Mouse (Mus musculus) adrenal gland, adult 8-10 months (tissue): ENCODE measurements at regions not wholly inside any gene's neighbourhood (a gene's known extent, or its start where the extent isn't known, plus 50 kb on each side); places are given as distances from the start of the nearest gene placed in this dataset.
A peak's percentile ranks its signal among the peaks of the same experiment; 100 is the strongest.

Experiments
- DNase-seq: peaks from one replicate; pipeline ENCODE4 v3.0.0; 2022

DNA sequence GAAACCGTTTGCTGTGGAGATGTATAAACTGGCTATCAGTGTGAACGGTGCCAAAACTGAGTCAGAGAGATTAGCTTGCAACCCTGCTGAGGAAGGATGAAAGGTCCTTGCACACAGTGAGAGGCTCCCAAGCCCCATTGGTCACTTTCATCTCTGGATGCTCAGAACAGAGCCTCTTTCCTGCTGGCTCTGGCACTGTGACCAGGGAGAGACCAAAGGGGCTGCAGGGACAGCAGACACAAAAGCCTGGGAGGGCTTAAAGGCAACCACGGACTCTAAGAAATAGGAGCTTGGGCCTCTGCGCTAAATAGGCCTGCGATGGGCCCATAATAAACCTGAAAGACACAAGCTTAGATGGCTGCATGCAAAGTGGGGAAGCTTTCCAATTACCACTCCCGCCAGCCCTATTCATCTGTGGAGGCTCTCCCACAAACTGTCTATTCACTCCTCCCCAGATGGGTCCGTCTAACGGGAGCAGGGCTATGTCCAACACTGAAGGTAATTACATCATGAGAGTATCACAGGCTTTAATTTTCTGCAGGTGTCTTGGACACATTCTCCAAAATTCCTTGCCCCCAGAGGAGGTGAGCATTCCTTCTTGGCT lies 438.2 kb upstream of the Intu start:
- DNase-seq, result no peak

DNA sequence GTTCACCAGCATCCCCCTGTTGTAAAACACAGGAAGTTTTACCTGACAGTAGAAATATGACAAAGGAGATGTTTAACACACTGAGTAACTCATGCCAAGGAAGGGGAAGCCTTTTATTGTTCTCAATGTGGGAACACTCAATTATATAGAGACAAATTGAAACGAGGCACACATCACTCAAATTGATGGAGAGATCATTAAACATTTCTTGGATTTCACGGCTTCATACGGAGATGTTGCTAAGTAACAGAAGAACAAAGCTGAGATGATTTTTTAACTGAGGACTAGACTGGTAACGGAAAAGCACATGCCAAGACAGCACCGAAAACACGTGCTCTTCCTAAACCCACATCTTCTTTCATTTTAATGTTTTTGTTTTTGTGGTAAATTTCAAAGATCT lies 437.0 kb upstream of the Intu start:
- no peak for DNase-seq

DNA sequence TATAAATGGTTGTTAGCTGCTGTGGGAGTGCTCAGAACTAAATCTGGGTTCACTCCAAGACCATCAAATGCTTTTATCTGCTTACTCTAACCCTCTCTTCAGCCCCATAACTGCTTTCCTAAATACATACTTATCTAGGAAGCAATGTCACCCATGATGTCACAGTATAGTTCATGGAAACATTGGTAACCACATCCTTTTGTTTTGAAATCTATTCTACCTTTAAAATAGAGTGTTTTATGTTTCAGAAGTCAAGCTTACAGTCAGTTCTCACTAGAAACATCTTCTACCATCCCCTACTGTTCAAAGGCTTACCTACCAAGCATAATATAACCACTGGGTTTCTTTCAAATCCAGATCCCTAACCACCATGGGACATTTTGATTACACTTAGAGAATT lies 436.4 kb upstream of the Intu start:
- no peak for DNase-seq

DNA sequence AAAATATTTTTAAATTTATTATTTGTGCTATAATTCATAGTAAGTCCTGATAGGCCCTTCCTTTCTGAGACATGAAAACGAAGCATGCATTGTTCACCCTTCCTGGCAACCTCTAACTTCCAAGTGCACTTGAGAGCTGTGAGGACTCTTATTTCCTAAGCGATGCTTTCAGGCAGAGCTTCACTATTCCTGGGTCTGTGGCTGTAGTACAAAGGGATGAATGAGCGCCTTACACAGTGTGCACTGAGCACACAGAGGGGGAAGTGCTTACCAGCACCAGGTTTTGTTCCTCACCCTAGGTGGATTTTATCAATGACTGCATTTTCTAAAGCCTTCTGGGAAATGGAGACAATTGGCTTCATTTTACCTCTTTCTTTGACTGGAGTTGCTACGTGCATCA lies 428.4 kb upstream of the Intu start:
- DNase-seq, result no peak

DNA sequence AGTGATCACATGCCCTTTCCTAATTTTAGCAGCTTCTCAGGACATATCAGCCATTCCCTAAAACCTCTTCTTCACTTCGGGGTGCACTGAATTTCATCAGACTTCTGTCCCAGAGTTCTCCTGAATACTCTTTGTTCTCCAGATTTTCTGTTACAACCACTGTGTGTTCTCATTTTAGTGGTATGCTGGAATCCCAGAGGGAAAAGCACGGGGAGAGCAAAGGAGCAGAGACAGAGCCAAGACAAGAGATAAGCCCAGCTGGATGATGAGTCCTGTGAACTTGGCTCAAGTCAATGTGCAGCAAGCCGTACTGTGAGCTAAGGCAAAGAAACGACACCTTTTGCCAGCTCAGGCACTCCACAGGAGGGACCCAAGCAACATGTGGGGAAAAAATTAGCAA lies 416.3 kb upstream of the Intu start:
- no peak for DNase-seq

DNA sequence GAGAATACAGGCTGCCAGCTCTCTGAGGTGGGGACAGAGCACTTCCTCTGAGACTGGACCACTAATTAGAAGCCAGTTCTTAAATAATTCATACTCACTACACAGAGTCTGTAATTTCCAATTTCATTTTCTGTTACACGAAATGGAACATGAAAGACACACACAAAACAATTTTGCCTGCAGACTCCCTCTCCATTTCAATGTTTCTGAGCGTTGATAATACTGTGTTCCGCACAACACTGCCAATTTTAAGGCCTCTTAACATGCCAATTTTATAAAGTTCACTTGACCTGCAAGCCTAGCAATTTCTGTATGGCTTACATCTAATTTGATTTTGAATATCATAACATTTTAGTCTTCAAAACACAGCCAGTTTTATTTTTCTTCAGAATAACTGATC lies 412.5 kb upstream of the Intu start:
- DNase-seq, result no peak

DNA sequence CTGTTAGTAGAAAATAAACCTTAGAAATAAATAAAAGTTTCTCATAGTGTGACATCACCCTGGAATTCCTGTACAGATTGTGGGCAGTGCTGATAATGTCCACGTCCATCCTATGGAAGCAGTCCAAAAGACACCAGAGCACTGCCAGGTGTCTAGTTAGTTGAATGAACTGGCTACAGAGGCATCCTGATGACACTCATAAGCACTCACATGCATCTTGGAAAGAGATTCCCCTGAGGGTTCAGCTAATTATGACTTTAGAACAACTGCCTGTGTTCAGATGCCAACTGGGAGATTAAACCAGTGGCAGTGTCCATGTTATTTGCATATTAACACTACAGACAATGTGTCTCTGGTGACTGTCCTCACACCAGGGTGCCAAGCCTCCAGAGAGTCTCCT lies 411.6 kb upstream of the Intu start:
- DNase-seq, result no peak

DNA sequence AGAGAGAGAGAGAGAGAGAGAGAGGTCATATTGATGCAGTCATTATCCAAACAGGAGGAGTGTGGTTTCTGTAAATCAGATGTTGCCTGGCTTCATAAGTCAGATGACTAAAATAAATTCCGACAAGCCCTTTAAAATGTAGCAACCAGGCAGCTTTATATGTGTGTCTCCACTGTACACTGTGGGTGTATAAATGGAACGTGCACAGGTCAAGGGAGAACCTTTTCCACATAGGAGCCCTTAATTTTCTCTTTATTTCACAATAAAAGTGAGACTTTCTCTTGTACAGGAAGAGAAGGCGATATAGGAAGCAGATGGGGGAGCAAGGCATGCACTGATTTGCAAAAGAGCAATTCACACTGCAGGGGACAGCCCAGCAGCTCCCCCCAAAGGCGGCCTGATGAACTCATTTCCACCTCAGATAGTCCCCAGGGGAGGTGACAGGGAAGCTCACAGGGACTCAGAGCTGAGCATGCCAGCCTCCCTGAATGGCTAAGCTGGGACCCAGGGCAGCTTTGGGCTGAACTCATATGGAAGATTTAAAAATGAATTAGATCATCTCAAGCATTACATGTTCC lies 410.7 kb upstream of the Intu start:
- DNase-seq, result no peak

DNA sequence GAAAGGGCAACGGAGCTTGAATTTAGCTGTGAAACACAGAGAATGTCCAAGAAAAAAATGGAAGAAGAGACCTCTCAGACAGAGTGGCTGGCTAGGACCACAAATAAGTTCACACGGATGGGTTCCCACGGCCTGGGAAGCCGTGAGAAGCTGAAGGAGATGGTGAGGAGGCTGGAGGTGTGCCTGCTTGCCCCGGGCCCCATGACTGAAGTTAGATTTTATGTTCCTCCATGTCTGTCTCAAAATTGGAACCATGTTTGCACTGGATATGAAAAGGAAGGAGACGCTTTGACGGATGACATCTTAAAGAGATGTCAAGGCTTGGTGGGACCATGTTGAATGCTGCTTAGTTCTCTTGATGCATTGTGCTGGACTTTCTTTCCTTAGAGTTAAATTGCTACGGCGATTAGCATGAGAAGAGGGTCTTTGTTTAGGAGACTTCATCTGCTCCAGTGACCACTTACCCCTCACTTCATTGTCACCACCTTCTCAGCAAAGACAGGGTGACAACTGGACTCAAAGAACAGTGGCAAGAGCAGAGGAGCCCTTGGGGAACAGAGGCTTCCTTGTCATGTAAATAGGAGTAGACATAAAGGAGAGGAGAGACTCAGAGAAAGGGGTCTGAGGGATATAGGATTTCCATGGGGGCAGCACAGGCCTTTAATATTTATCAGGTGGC lies 407.4 kb upstream of the Intu start:
- DNase-seq, result no peak

DNA sequence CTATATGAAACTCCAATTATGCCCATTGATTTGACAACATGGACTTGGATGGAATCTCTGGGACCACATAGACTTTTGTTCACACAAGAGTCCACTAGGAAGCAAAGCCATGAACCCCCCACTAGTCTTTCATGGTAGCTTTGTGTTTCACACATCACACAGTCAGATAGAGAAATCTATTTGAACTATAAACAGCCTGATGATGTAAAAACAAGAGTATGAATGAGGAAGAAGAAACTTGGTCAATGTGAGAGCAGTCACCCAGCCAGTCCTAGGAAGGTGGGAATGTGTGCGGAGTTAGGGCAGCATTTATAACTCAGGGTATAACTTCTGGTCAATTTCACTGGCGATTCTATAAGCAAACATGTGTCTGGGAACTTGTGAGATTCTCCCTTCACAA lies 404.2 kb upstream of the Intu start:
- no peak for DNase-seq

DNA sequence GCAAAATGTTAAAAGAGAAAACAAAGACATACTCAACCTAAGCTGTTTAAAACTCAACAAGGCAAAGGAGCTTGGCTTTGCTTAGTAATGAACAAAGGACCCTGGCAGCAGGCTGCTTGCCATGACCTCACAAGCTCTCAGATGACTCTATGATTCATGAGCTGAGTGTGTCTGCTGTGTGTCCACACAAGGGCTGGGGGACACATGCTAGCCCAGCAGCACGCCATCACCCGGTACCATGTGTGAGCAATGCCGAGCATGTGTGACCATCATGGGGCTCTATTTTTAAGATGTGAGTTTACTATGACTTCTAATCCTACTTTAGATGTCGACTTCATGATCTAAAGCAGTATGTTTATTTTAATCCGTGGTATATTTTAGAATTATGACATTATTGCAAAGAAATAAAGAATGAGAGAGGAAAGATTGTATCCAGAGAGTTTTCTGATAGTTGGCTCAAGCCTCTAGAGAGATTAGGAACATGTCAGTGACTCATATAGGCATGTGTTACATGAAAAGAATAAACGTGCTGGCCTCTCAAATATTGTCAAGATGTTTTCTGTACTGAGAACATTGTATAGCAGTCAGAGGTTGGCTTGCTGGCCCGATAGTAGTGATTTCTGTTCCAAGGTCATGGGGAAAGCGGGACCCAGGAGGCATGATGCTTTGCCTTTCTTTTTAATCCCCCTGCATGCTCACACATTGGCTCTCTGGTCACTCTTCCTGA lies 400.1 kb upstream of the Intu start:
- peak; percentile 14 for DNase-seq

DNA sequence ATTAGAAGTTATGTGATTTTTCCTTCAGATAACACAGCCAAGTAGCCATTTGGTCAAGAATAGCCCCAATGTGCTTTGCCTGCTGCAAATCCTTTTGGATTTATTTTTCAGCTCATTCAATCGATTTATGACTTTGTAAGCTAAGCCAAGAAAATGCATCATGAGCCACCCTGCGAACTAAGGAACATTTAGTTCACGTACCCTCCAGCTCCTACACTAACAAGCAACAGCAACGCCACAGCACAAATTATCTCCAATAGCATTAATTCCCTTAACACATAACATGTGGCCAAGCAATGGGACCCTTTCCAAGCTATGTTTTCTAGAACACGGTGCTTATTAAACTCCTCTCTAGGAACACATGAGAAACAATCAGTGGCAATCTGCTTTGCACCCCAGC lies 392.4 kb upstream of the Intu start:
- DNase-seq, result no peak

DNA sequence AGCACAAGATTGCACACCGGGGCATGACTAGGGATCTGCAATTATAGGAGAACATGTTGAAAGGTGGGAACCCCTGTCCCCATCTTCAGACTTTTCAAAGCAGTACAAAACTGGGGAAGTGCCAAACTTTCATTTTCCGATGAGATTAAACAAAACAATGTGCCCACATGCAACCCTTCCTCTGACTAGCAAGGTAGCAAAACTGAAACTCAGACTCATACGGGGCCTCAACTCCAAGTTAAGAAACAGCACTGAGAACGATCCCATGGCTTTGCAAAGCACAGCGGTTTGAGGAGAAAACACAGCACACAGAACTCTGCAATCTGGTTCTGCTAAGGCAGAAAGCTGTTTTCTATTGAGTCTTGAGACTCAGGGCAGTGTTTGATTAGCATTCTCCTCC lies 388.9 kb upstream of the Intu start:
- DNase-seq, result no peak

DNA sequence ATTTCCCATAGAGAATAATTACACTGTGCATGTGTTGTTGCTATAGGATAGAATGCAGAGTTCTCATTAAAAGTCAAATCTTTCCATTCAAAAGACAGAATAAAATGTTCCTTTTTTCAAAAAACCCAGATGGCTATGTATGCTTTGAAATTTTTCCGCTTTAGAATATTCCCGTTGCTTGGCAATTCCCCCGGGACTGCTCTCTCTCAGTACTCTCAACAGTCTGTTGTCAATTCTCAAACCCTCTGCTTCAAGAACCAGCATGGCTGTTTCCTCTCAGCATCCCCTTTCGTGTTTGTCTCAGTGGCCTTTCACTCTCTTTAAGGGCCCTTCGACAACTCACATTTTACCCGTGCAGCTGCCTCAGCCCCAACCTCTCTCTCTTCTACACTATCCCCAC lies 372.5 kb upstream of the Intu start:
- DNase-seq, result no peak

DNA sequence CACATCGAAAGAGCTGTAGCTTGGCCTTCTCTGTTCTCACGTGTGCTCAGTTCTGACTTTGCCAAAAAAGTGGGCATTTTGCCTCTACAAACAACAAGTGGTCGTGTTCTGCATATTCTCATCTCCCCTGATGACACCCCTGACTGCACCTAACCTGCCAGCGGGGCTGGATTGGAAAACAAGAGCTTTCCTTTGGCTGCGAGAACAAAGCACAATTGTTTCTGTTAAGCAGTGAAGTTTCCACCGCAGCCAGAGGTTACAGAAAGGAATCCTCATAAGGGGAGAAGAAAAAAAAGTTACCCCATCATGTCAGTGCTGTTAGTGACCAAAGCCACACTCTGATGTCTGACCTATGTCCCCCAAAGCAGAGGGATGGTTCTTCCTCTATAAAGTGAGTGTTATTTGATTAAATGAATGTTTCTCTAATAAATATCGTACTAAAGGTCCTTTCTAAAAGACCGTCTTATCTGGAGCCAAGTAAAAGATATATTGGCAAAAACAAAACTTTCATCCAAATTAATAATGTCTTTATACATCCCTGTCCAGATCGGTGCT lies 371.4 kb upstream of the Intu start:
- no peak for DNase-seq

DNA sequence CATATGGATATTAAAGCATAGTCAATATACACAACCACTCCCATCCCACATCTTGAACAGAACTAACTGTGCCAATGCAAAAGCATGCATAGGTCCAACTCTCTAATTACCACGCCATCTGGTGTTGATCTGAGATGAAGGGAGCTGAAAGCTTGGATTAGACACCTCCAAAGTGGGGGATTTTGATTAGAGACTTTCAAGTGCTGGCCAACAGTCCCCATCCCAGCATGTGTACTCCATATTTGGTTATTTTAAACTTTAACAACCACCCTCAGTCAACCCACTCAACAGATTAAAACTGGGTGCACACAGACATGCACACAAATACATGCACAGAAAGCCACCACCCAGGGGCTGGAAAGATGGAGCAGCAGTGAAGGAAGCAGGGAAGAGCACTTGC lies 366.9 kb upstream of the Intu start:
- DNase-seq, result no peak

DNA sequence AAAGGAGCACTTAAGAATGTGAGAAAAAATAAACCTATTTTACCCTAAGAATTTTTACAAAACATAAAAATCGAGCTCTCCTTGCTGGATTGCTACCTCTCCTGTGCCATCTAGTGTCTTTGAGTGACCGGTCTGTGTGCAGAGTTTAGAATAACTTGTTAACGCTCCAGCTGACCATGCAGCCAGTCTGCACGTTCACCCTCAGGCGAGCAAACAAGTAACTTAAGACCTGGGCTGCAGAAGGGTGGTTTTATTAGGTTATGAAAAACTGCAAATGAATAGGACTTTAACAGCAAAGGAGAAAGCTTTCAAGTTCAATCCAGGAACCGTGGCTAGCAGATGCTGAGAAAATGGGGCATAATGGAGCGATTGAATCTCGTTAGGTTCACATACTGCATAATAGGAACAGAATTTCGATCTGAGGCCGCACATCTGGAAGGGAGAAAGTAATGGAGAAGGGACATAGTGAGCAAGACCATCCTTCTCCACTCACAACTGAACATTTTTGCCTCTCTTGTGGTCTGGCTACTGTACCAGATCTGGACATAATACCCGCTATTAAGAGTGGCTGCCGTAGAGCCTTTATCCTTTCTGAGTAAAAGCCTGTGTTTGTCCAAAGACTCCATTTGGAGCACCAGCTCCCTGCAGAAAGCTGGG lies 363.0 kb upstream of the Intu start:
- DNase-seq, result no peak

DNA sequence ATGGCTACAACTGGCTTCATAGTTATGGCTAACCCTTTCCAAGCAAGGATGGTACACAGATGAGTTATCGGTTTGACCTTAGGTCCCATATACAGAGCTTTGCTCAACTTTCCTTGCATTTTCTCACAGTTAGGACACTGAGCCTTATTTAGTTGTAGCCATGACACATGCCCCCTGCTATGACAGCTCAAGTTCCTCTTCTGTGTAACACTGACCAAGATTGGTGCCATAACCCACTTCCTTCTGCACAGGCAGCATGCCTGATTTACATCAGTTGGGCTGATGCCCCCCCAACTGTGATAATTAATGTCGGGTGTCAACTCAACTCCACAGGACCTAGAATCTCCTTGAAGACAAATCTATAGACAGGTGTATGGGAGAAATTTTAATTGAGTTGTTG lies 361.5 kb upstream of the Intu start:
- DNase-seq, result no peak

DNA sequence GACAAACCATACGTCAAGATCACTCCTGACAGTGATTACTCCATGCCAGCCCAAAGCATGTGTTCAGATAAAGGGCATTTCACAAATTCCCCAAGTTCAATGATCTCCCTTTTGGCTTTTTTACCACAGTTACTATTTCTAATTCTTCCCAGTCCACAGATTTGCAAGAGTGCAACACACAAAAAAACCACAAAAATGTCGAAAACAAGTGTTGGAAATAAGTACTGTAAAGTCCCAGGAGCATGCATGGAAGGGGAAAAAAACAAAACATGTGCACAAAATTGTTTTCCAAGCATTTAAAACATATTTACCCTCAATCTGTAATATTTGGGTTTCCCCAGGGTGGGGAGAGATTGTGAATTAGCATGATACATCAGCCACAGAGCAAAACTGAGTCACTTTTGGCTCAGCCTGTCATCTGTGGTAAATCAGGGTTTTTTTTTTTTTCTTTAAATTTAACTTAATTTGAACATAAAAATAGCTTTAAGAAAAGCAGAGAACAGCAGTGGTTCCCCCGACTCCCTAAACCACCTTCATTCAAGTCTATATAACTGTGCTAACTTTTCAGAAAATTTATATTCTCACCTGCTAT lies 351.3 kb upstream of the Intu start:
- no peak for DNase-seq

DNA sequence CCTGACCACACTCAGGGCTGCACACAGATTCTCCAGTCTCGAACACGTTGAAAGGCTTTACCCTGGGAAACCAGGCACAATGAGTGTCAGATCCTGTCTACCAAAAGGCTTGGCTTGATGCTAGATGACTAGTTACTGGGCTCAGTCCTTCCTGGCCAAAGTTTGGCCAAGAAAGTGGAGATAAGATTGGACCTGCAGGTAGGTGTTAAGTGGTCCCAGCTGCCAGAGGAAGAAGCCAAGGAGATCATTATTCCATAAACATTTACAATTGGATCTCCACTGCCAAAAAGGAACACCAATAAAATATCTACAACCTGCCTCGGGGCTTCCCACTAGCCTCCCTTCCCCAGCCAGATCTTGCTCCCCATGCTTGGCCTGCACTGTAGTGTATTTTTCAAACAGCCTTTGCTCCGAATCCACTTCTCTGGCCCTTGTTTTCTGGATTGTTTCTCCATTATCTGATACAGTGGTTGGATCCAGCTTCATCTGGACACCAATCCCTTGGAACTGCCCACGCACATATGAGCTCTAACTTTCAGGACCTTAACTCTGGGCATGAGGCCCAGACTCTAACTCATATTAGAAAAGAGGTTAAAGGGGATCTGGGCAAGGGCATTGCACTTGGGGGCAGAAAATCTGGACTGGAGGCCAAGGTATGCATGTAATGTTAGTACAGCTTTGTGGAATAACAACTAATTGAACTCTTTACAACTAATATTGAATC lies 345.3 kb upstream of the Intu start:
- no peak for DNase-seq

DNA sequence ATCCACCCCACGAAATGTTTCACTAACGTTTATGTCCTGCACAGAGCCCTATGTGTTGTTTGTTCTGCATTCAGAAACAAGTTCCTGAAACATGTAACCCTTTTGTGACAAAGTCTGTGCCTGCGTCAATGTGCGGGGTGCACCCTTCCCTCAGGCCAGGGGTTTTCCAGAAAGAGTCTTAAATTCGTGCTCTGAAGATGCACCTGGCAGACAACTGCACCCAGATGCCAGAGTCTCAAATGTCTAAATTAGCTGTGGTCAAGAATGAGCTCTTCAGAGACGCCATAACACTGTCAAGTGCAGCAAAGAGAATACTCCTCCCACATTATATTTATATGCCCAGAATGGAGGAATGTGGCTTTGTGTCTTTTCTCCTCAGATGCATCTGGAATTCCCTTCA lies 341.6 kb upstream of the Intu start:
- DNase-seq, result no peak

DNA sequence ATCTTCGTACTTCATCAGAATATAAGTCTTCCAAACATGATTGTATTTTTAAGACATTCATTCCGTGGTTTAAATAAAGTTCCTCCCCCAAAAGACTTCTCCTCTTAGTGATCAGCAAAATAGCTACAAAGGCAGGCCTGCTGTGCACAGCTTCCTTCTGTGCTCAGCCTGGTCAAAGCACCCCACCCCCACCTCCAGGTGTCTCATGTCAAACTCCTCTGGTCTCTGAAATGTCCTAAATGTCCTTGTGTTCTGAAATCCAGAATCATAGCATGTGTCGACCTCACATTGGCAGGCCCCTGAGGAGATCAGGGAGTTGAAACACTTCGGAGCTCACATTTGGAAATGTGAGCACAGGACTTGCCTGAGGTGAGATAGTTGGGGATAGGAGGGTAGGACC lies 341.1 kb upstream of the Intu start:
- no peak for DNase-seq
